Mouse (Mus musculus) telencephalon, adult 2 months (tissue): Measurements from ENCODE around the gene Nosip.

Experiments
- DNase-seq: peaks from one replicate; pipeline ENCODE4 v3.0.0-alpha.2; 2011; ENCODE audit warnings: low read depth, low spot score

Gene Nosip

DNA sequence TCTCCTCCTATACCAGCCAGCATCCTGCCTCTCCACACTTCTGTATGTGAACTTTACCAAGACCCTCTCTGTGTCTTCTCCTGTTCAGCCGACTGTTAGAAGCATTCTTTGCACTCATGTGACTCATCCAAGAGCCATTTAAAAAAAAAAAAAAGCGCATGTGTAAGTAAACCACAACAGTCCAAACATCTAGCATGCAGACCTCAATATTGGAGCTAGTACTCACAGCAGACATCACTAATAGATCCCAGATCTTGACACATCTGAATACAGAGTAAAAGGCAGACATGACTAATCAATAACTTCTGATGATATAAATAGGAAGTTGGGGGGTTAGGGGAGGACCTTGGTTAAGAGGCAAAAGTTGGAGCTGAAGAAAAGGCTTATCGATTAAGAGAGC, 26.6 kb upstream of the Nosip start:
- no peak for DNase-seq

DNA sequence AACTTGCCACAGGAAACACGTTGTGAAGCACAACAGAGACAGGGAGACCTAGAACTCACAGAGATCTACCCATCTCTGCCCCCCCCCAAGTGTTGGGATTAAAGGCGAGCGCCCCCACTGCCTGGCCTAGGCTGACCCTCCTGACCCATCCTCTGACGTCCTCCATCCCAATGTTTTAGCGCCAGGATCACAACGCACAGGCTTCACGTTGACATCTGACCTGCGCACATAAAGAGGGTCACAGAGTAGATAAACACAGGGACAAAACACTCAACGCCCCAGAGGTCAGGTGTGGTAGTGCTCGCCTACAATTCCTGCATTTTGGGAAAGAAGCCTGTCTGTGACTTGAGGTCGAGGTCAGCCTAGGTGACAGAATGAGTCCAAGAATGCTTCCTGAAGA, 25.5 kb upstream of the Nosip start:
- DNase-seq, result no peak

- DNase-seq, result no peak
Measured at GRCm38 (mm10) chr7:45037720-45038361, 24.4 kb upstream of the Nosip start.

DNA sequence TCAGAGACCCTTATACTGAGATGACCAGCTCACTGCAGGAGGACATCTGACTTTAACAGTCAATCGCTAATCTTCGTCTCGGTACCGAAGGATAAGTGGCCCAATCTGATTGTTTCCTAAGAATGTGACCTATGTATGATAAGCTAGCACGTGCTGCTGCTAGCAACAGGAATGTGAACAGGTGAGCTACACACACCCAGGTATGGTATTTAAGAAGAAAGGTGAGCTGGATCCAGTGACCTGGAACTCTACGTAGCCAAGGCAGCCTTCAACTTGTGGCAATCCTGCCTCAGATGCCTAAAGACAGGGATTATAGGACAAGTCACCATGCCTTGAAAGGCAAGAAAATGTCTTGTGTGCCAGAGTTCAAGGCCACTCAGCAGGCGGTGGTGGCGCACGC, 23.8 kb upstream of the Nosip start:
- DNase-seq, result no peak

DNA sequence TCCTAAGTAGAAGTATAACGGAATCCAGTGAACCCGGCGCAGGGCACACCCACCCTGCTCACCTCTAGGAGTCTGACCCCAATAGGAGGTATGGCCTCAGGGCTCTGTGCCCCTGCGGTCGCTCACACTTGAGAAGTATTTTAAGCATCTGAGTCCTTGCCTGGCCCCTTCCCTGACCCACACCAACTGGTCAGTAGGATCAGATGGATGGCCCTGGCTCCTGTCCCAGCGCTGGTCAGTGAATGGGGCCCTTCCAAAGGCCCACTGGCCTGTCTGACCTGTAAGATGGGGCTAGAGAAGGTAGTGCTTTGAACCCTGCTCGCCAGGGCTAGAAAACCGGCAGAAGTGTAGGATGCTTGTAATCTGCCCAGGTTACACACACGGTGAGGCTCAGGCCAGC, 21.4 kb upstream of the Nosip start:
- no peak for DNase-seq

GRCm38 (mm10) chr7:45043307-45043706, 18.9 kb upstream of the Nosip start:
- DNase-seq, result no peak

DNA sequence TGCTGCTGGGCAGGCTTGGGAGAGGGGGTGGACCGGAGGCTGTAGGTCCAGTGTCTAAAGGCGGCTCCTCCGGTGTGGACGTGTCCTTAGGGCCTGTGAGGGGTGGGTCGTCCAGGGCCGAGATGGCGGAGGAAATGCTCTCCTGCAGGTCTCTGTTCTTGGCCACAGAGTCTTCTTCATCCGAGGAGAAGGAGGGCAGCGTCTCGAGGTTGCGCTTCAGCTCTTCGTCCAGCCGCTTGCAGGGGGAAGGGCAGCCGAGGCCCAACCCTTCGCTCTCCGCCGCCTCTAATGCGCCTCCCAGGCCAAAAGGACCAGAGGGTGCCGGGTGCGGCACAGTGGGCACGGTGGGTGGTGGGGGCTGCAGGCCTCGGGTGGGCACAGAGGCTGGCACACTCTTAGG, 16.5 kb upstream of the Nosip start:
- no peak for DNase-seq

DNA sequence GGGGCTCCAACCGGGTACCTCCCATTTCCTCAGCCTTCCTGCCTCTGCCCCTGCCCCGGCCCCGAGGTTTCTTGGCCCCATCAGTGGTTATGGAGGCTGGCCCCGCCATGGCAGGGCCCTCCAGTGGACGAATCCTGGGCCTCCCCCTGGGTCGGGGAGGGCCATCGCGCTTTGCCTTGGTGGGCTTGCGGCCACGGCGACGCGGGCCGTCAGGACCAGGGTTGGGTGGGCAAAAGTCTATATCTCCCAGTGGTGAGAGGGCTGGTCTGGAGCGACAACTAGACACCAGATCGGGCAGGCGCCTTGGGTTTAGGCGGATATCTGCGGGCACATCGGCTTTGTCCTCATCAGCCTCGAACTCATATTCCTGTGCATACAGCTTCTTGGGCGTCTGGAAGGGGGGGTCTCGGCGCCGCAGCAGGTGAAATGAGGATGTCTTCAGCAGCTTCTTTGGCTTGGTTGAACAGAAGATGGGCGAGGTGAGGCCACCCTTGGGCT, 15.3 kb upstream of the Nosip start:
- no peak for DNase-seq

GRCm38 (mm10) chr7:45047491-45047890, 14.7 kb upstream of the Nosip start:
- no peak for DNase-seq

DNA sequence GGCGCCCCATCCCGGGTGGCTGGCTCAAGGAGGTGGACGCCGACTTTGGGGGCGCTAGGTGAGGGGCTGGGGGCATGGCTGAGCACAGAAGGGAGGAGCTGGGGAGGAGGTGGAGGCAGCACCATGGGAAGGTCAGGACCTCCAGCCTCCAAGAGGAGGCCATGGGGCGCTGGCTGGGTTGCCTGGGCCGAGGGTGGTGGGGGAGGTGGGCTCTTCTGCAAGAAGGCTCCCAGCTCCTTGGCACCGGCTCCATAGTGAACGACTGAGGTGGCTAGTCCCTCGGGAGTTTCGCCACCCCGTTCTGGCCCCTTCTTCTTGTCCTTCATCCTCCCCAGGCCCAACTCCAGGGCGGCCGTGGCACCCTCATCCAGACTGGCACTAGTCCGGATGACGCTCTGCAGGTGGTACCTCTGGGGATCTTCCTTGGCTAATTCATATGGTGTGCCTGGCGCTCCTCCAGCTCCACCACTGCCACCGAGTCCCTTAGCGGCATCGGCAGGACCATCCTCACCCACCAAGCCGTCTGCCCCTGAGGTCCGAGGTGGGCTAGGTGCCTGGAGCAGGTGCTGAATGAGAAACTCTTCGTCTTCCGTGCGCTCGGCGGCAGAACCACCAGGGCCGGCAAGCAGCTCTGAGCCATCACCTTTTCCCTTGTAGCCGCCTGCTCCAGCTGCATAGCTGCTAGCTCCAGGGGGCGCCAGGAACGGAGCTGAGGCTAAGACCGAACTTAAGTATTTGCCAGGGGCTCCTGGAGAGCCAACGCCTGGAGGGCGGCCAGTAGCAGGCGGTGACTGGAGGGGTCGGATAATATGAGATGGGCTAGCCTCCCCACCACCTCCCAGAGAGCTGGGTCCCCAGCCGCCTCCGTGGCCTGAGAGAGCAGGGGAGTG, 14.0 kb upstream of the Nosip start:
- DNase-seq, result no peak

- DNase-seq, result no peak
Measured at GRCm38 (mm10) chr7:45048923-45049657, 13.1 kb upstream of the Nosip start.

DNA sequence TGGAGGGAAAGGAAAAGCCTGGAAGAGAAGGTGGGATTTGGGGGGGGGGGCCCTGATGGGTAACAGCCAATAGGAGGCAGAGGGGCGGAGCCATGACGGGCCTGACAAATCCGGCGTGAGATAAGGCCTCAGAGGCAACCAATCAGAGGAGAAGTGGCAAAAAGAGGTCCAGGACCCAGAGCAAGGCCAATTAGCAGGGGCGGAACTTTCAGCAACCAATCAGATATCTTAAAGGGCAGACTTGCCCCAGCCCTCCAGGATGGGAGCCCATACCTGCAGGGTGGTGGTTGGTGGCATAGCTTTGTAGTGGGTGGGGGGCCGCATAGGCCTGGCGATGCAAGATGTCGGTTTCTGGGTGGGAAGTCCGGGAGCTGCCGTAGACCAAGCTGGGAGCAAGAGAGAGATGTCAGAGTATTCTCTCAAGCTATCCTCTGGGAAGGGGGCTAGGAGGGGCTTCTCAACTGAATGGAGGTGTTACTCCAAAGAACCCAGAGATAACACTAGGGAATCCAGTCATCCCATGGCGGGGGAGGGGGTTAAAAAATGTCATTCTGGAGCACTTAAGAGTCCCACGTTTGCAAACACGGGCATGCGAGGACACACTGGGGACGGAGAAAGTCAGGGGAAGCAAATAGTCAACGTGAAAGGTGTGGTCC, 11.2 kb upstream of the Nosip start:
- peak; percentile 82 for DNase-seq

GRCm38 (mm10) chr7:45051601-45051974, 10.6 kb upstream of the Nosip start:
- DNase-seq, result no peak

- no peak for DNase-seq
Measured at GRCm38 (mm10) chr7:45052181-45052861, 9.9 kb upstream of the Nosip start.

DNA sequence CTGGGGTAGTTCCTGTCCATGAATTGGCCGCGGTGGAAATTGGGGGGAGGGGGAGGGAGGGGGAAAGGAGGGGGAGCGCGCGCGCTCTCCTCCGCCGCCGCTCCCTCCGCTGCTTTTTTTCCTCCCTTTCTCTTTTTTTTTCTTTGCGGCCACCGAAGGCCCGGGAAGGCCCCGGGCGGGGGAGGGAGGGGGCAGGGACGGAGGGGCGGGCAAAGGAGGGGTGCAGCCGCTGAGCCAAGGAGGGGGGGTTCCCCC, 9.4 kb upstream of the Nosip start, which contains the start of gene Prr12:
Gene Prr12, minus strand, starts transcription at position 20 of the 255 bp plus-strand sequence.
- no peak for DNase-seq

GRCm38 (mm10) chr7:45053117-45053930, 8.9 kb upstream of the Nosip start:
- peak; percentile 76 for DNase-seq

DNA sequence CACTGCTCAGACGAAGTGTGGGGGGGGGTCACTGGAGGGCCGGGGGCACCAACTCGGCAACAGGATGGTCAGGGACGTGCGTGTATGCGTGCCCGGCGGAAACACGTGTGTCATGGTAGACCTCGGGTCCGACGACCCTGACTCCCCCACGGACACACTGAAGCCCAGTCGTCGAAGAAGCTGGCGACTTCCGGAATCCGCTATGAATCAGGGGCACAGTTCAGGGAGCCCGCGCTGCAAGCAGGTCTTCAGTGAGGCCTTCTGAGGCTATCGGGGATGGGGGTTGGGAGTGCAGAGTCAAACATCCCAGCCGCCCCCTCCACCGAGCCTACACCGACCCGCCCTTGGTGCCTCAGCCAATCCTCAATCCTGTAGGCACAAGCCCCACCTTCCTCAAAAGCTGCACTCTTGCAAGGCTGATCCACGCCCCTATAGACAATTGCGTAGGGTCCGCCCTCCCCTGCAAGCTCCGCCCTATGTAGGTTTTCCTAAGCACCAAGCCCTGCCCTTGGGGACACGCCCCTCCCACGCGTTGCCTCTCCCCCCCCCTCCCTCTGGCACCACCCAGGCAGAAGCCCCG, 8.2 kb upstream of the Nosip start:
- peak; percentile 99 for DNase-seq

GRCm38 (mm10) chr7:45056329-45056971, 5.8 kb upstream of the Nosip start:
- DNase-seq, result no peak

DNA sequence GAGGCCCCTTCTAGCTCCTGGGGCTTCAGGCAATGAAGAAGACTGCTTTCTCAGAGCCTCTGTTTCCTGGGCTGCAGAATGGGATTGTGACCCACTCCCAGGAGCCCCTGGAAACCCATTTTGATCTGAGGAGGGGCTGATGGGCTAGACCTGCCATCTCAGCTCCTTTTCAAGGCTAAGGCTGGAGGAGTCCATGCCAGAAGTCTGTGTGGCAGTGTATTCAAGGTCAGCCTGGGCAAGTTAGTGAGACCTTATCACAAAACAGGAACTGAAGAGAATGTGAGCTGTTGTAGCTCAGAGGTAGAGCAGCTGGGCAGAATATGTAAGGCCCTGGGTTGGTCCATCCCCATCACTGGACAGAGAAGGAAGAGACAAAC, 5.3 kb upstream of the Nosip start:
- DNase-seq, result no peak
